Mouse (Mus musculus) embryonic fibroblast, embryonic 13.5 days (primary cell): ENCODE measurements around the gene Plekhg2.

Experiments
- CTCF ChIP-seq: IDR thresholded peaks from 2 replicates; pipeline ENCODE4 v1.5.1; 2011; ENCODE audit warnings: mild to moderate bottlenecking, control low read depth, low read length, moderate library complexity, borderline replicate concordance; ENCODE audit not compliant: insufficient read depth
- POLR2A ChIP-seq: IDR thresholded peaks from 2 replicates; pipeline ENCODE4 v1.6.1; 2011; ENCODE audit warnings: low read depth, mild to moderate bottlenecking, control low read depth, low read length, moderate library complexity

DNA sequence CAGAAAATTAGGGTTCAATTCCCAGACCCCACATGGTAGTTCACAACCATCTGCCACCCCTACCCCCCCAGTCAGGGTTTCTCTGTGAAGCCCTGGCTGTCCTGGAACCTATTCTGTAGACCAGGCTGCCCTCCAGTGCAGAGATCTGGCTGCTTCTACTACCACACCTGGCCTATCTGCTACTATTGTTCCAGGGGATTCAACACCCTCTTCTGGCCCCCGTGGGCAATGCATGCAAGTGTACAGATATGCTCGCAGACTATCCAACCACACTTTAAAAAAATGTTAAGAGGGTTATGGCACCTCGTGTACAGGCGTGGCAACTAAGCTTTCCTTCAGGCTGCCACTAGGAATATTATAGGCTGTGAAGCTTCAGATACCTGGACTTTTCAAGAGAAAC lies 40.4 kb upstream of the Plekhg2 start:
- TF ChIP-seq CTCF (no peak), POLR2A (no peak)
